Mouse (Mus musculus): ENCODE results near the gene Sh3bp2. TPM values are rescaled to one million over a fixed set of nuclear protein-coding genes. Genes with fewer than 3 reads are reported as not detected.
"Not testable (repeated sequence)": the region's sequence is repeated elsewhere in the genome, so short reads cannot be mapped to it uniquely, and the experiment has no call there.

Gene Sh3bp2
- polyA plus RNA-seq, 1 experiment from 2014 or later, result 9.4 TPM

GRCm38 (mm10) chr5:34581671-34582313 lies 56.2 kb downstream of the Sh3bp2 start:
- H3K9me3 ChIP-seq; DNase-seq (ENCODE audit: low spot score); H3K4me3 ChIP-seq; H3K4me1 ChIP-seq (replicated peaks); H3K27me3 ChIP-seq (ENCODE audit: insufficient read depth, poor library complexity, severe bottlenecking): not testable (repeated sequence)
- Histone ChIP-seq H3K36me3 (peaks cover 17% of the 10 kb centered on the region), H3K27ac (peak overlapping the region; percentile 14; the same call in 1 of the 2 replicates)
- 62% methylated on average over 10 of the region's 10 CpGs for whole genome bisulfite sequencing

- H3K36me3 ChIP-seq, result peaks cover 13% of the 10 kb centered on the region
- 82% methylated on average over 5 of the region's 5 CpGs for WGBS
- H3K27ac ChIP-seq, result peak overlapping the region; percentile 14; the same call in 1 of the 2 replicates
- no peak overlapping the region for H3K4me3 ChIP-seq
- H3K4me1 ChIP-seq (replicated peaks), result 0 out of 2 replicates have a peak, but pooled peaks cover 8% of the 10 kb centered on the region
- H3K27me3 ChIP-seq (ENCODE audit: insufficient read depth, poor library complexity, severe bottlenecking), result no peaks in the 10 kb centered on the region
- no peak for DNase-seq (ENCODE audit: low spot score)
- H3K9me3 ChIP-seq, result no peaks in the 10 kb centered on the region
These were observed 56.7 kb downstream of the Sh3bp2 start for GRCm38 (mm10) chr5:34582314-34582675.

GRCm38 (mm10) chr5:34585216-34585615 lies 59.6 kb downstream of the Sh3bp2 start:
- Histone ChIP-seq H3K4me1 (replicated peaks) (peaks cover 16% of the 10 kb centered on the region), H3K9me3 (no peaks in the 10 kb centered on the region), H3K4me3 (no peak overlapping the region), H3K36me3 (peaks cover 6% of the 10 kb centered on the region), H3K27ac (no peak overlapping the region), H3K27me3 (ENCODE audit: insufficient read depth, poor library complexity, severe bottlenecking) (no peaks in the 10 kb centered on the region)
- 79% methylated on average over 5 of the region's 5 CpGs for WGBS
- DNase-seq (ENCODE audit: low spot score), result no peak

- Histone ChIP-seq H3K27me3 (ENCODE audit: insufficient read depth, poor library complexity, severe bottlenecking) (no peaks in the 10 kb centered on the region), H3K27ac (no peak overlapping the region), H3K4me1 (replicated peaks) (peaks cover 25% of the 10 kb centered on the region), H3K36me3 (peaks cover 10% of the 10 kb centered on the region), H3K9me3 (no peaks in the 10 kb centered on the region), H3K4me3 (no peak overlapping the region)
- DNase-seq (ENCODE audit: low spot score), result no peak
- WGBS, result 90% methylated on average over 5 of the region's 5 CpGs
These were observed 62.2 kb downstream of the Sh3bp2 start for GRCm38 (mm10) chr5:34587881-34588280.

- DNase-seq (ENCODE audit: low spot score), result no peak
- Histone ChIP-seq H3K27me3 (ENCODE audit: insufficient read depth, poor library complexity, severe bottlenecking) (no peaks in the 10 kb centered on the region), H3K4me3 (no peak overlapping the region)
These were observed 64.4 kb downstream of the Sh3bp2 start for GRCm38 (mm10) chr5:34590059-34590458.

GRCm38 (mm10) chr5:34590702-34591101 lies 65.1 kb downstream of the Sh3bp2 start:
- 51% methylated on average over 4 of the region's 4 CpGs for WGBS
- no peaks in the 10 kb centered on the region for H3K9me3 ChIP-seq
- peaks cover 25% of the 10 kb centered on the region for H3K4me1 ChIP-seq (replicated peaks)
- no peak overlapping the region for H3K4me3 ChIP-seq
- H3K27me3 ChIP-seq (ENCODE audit: insufficient read depth, poor library complexity, severe bottlenecking), result no peaks in the 10 kb centered on the region
- peaks cover 14% of the 10 kb centered on the region for H3K36me3 ChIP-seq
- H3K27ac ChIP-seq, result no peak overlapping the region
- no peak for DNase-seq (ENCODE audit: low spot score)

More at GRCm38 (mm10) chr5:34590059-34590458, 64.4 kb downstream of the Sh3bp2 start:
- H3K4me1 ChIP-seq (replicated peaks), result peaks cover 25% of the 10 kb centered on the region
- no peaks in the 10 kb centered on the region for H3K9me3 ChIP-seq
- H3K27ac ChIP-seq, result peak overlapping the region; percentile 56; the same call in 1 of the 2 replicates
- H3K36me3 ChIP-seq, result peaks cover 14% of the 10 kb centered on the region
- 10% methylated on average over 5 of the region's 5 CpGs for WGBS

GRCm38 (mm10) chr5:34591388-34592004 lies 65.9 kb downstream of the Sh3bp2 start:
- Histone ChIP-seq H3K4me1 (replicated peaks) (peaks cover 25% of the 10 kb centered on the region), H3K9me3 (no peaks in the 10 kb centered on the region), H3K27me3 (ENCODE audit: insufficient read depth, poor library complexity, severe bottlenecking) (no peaks in the 10 kb centered on the region), H3K36me3 (peaks cover 14% of the 10 kb centered on the region), H3K27ac (no peak overlapping the region), H3K4me3 (no peak overlapping the region)
- WGBS, result 33% methylated on average over 5 of the region's 5 CpGs
- DNase-seq (ENCODE audit: low spot score), result no peak

- WGBS, result 74% methylated on average over 5 of the region's 5 CpGs
- DNase-seq (ENCODE audit: low spot score); H3K27ac ChIP-seq; H3K9me3 ChIP-seq; H3K27me3 ChIP-seq (ENCODE audit: insufficient read depth, poor library complexity, severe bottlenecking); H3K4me3 ChIP-seq: not testable (repeated sequence)
- Histone ChIP-seq H3K36me3 (peaks cover 16% of the 10 kb centered on the region), H3K4me1 (replicated peaks) (peaks cover 23% of the 10 kb centered on the region)
These were observed 66.6 kb downstream of the Sh3bp2 start for GRCm38 (mm10) chr5:34592224-34592623.

GRCm38 (mm10) chr5:34592666-34593065 lies 67.0 kb downstream of the Sh3bp2 start:
- H3K27ac ChIP-seq, result no peak overlapping the region
- H3K4me1 ChIP-seq (replicated peaks), result peaks cover 22% of the 10 kb centered on the region
- H3K27me3 ChIP-seq (ENCODE audit: insufficient read depth, poor library complexity, severe bottlenecking), result no peaks in the 10 kb centered on the region
- DNase-seq (ENCODE audit: low spot score), result no peak
- H3K4me3 ChIP-seq, result no peak overlapping the region
- no peaks in the 10 kb centered on the region for H3K9me3 ChIP-seq
- H3K36me3 ChIP-seq, result peaks cover 20% of the 10 kb centered on the region
- 90% methylated on average over 6 of the region's 6 CpGs for WGBS

- Histone ChIP-seq H3K27me3 (ENCODE audit: insufficient read depth, poor library complexity, severe bottlenecking) (no peaks in the 10 kb centered on the region), H3K9me3 (no peaks in the 10 kb centered on the region), H3K36me3 (peaks cover 26% of the 10 kb centered on the region), H3K4me1 (replicated peaks) (peaks cover 22% of the 10 kb centered on the region), H3K27ac (no peak overlapping the region), H3K4me3 (no peak overlapping the region)
- DNase-seq (ENCODE audit: low spot score), result no peak
- WGBS, result 96% methylated on average over 9 of the region's 9 CpGs
These were observed 67.6 kb downstream of the Sh3bp2 start for GRCm38 (mm10) chr5:34593202-34593727.

- no peaks in the 10 kb centered on the region for H3K4me1 ChIP-seq (replicated peaks)
- 93% methylated on average over 5 of the region's 5 CpGs for WGBS
- peaks cover 83% of the 10 kb centered on the region for H3K36me3 ChIP-seq
These were observed 78.9 kb downstream of the Sh3bp2 start for GRCm38 (mm10) chr5:34604576-34604975.

GRCm38 (mm10) chr5:34607100-34607880 lies 81.7 kb downstream of the Sh3bp2 start:
- Histone ChIP-seq H3K9me3 (no peaks in the 10 kb centered on the region), H3K4me3 (no peak overlapping the region), H3K4me1 (replicated peaks) (no peaks in the 10 kb centered on the region), H3K27ac (no peak overlapping the region), H3K36me3 (peaks cover 88% of the 10 kb centered on the region), H3K27me3 (ENCODE audit: insufficient read depth, poor library complexity, severe bottlenecking) (no peaks in the 10 kb centered on the region)
- 89% methylated on average over 8 of the region's 8 CpGs for WGBS
- no peak for DNase-seq (ENCODE audit: low spot score)

More at GRCm38 (mm10) chr5:34604576-34604975, 78.9 kb downstream of the Sh3bp2 start:
- DNase-seq (ENCODE audit: low spot score), result no peak
- Histone ChIP-seq H3K4me3 (no peak overlapping the region), H3K27ac (no peak overlapping the region), H3K9me3 (no peaks in the 10 kb centered on the region), H3K27me3 (ENCODE audit: insufficient read depth, poor library complexity, severe bottlenecking) (no peaks in the 10 kb centered on the region)

GRCm38 (mm10) chr5:34608226-34608625 lies 82.6 kb downstream of the Sh3bp2 start:
- Histone ChIP-seq H3K27ac (no peak overlapping the region), H3K4me1 (replicated peaks) (no peaks in the 10 kb centered on the region), H3K4me3 (no peak overlapping the region), H3K27me3 (ENCODE audit: insufficient read depth, poor library complexity, severe bottlenecking) (no peaks in the 10 kb centered on the region), H3K36me3 (peaks cover 85% of the 10 kb centered on the region), H3K9me3 (no peaks in the 10 kb centered on the region)
- 81% methylated on average over 3 of the region's 3 CpGs for WGBS
- no peak for DNase-seq (ENCODE audit: low spot score)
